Mouse (Mus musculus) mouse embryonic stem cell (cell line): ENCODE measurements around the gene Gtf2a2.

Experiments
- in situ Hi-C, 2 experiments: fragments of 300-500 bp; cut with MboI; formaldehyde crosslinking; loops; 1 replicate in 1 of 2; 3 replicates in 1 of 2; pipeline ENCODE4 v1.14.3; 2019 to 2020; ENCODE audit warnings: low sequenced_read_pairs in 2 of 2, low pct_unique_long_range_greater_than_20kb in 1 of 2, mixed read lengths in 1 of 2; ENCODE audit not compliant: unreplicated experiment in 1 of 2

The Gtf2a2 gene

GRCm38 (mm10) chr9:70047839-70048238 is 35.5 kb downstream of the Gtf2a2 start:
- in situ Hi-C loops, result no loop called here

DNA sequence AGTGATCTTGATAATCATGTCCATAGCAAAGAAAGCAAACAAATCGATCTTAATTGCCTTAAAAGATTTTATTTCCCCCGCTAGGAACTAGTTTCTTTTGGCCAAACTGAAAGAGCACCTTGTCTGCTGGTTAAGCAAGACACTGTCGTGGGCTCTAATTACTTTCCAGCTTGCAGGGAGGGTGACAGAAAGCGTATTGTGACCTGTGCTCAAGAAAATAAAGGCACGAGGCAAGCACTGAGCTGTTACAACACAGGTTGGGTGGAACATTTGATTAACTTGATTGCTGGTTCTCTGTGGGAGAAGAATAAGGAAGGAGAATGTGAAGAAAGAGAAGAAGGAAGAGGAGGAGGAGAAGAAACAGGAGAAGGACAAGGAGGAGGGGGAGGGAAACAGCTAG is 35.9 kb downstream of the Gtf2a2 start:
- in situ Hi-C loops, result no loop called here

DNA sequence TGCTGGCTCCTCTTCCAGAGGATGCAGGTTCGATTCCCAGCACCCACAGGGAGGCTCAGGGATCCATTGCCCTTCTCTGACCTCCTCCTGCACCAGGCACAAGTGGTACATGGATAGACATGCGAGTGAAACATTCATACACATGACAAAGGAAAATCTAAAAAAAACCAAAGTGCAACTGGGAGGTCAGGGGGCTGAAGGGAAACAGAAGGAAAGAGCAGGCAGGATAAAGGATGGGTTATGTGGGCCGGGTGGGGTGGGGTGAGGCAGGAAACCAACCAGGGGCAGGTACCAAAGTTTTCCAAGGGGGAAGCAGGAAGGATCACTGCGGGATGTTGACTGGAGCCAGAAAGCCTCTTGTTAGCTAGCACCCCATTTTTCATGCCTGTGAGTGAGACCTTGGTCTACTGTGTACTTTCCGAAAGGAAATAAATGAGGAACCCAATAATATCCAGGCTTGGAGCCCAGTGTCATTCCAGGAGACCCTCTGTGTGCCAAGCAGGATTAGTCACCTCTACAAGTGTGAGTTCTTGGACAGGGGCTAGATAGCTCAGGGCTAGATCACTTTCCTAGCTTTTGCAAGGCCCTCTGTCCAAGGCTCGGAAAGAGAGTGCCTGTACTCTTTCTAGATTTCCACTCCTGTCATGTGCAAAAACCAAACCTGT is 36.5 kb downstream of the Gtf2a2 start:
- in situ Hi-C loops, result no loop called here

GRCm38 (mm10) chr9:70049416-70049783 is 37.0 kb downstream of the Gtf2a2 start:
- in situ Hi-C loops, result no loop called here

- in situ Hi-C loops, result no loop called here
Measured at GRCm38 (mm10) chr9:70049839-70050238, 37.5 kb downstream of the Gtf2a2 start.

DNA sequence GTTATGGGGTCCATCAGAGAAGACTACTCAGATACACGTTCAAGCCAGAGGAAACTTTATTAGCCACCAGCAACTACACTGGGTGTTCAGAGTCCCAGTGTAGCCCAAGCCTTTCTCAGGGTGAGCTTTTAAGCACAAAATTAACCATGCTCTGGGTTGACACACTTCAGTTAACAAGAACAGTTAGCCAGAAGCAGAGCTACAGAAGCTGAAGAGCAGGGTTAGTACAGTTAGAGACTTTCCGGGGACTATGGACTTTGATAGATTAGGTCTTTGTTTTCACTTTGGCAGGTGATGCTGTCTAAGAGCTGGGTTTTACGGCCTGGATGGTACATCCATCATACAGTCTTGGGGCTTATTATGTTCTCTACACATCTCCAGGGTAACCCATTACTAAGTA is 40.4 kb downstream of the Gtf2a2 start:
- in situ Hi-C loops, result no loop called here

DNA sequence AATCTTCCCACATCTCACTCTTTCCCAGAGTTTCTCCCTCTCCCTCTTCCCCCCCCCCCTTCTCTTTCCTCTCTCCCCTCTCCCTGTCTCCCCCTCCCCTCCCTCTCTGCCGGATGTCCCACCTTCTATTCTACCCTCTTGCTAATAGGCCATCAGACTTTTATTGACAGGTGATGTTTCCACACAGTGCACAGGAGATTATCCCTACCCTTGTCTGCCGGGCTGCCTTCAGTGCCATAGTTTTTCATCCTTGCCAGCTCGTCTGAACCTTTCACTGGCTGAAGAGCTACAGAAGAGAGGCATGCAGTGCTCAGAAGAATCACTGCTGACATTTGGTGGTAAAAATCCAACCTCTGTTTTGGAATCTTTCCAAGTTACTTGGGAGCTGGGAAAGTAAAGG is 41.1 kb downstream of the Gtf2a2 start:
- in situ Hi-C loops, result no loop called here

DNA sequence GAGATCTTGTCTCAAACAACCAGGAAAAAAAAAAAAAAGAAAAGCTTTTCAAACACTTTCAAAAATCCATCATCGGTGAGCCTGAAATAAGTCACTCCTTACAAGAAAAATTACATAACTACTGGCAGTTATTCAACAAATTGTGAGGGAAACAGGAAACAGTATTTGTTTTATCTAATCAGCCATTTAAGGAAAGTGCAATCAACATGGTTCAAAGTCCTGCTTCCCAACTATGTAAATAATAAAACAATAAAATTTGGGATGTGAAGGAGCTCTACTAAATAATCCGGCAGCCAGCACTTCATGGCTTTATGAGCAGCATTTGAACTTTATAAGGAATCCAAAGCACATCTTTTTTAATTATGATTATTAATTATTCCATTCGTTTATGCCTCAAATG is 49.7 kb downstream of the Gtf2a2 start:
- in situ Hi-C loops, result no loop called here

GRCm38 (mm10) chr9:70067497-70067896 is 55.1 kb downstream of the Gtf2a2 start:
- in situ Hi-C loops, result no loop called here

DNA sequence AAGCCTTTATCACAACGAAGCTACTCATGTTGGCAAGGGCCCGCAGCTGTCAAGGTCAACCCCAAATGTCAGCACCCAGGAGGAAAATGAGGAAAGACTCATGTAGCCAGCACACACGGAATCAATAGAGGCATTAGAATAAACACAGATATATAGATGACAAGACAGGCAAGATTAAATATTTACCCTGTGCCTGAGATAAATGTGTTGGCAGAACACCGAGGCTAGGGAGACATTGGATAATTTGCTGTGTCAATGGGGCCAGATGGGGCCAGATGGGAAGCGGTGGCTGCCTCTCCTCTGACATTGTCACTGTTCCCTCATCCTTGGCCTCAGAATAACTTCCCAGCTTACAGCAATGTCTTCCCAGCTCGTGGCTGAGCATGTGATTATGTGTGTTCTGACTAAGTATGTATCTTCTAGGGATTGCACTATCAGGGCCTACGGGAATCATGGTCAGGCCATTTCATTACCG is 57.6 kb downstream of the Gtf2a2 start:
- in situ Hi-C loops, result no loop called here

DNA sequence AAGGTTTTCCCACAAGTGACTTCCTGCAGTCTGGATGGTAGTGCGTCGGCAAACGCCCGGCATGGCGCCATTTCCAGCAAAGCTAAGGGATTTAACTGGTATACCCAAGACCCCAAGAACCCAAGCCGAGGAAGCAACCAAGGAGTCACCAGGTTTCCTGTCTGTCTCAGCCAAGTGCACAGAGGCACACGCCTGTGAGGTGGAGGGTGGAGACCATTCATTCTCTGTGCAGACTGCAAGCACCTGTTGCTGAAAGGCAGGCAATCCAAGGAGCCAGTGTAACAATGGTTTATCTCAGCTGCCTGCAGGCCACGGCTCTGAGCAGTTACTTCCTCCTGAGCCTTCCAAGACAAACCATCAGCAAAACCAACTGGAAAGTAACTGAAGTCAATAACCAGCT is 60.0 kb downstream of the Gtf2a2 start:
- in situ Hi-C loops, result no loop called here
